Mouse (Mus musculus): Measurements from ENCODE around the gene Orai2.

DNA sequence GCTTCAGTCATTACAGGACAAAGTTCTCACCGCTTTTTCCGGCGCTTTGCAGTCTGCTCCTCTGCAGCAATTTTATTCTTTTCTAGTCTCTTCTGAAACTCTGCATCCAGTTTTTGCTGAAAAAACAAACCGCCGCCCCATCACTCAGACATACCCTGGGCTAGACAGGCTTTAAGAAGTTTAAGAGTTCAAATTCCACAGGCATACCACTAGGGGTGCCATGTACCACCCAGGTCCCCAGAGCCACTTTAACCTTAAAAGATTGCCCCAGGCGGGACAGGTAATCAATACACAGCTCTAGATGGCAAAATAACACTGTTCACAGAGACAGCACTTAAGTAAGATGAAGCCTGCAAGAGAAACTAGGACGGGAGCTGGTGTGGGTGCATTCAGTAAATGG is 21.4 kb upstream of the Orai2 start:
- TF ChIP-seq CTCF (conservative IDR thresholded peaks at IDR 0.05; ENCODE audit: insufficient read depth, insufficient read length, low read depth, low read length) = no peak
- no peak for TF ChIP-seq POLR2A (IDR thresholded peaks at IDR 0.05; ENCODE audit: low read depth, low read length)

All from kidney, adult 2 months (tissue).